Mouse (Mus musculus) adrenal gland, adult 18-20 months (tissue): ENCODE results near the gene Tufm. TPM values are rescaled to one million over a fixed set of nuclear protein-coding genes. Genes with fewer than 3 reads are reported as not detected.

Source experiments
- total RNA-seq, 2 experiments: library from RNA; stranded (reverse); gene quantifications; 1 replicate in 1 of 2; 2 replicates in 1 of 2; pipeline ENCODE4 v1.2.3; 2021

Tufm gene
- total RNA-seq, 2 experiments from 2014 or later = 221 to 235 TPM

Other genes starting within 250 kb of the Tufm start
- 10 to 100 TPM; 46.2 to 99.7 TPM for gene Sbk1, start 214.7 kb upstream of the Tufm start, total RNA-seq
- 1 to 10 TPM in 1 of 2 experiments, under 1 TPM in 1; 0.70 to 1.4 TPM for gene Lat, start 117.8 kb upstream of the Tufm start, total RNA-seq
- gene Spns1, start 109.9 kb upstream of the Tufm start, total RNA-seq = 10 to 100 TPM; 38.2 to 44.1 TPM
- gene Nfatc2ip, start 90.6 kb upstream of the Tufm start, total RNA-seq = 1 to 10 TPM; 5.1 to 6.0 TPM
- gene Cd19, start 72.5 kb upstream of the Tufm start, total RNA-seq = under 1 TPM; 0.19 to 0.50 TPM
- 10 to 100 TPM; 42.2 to 43.2 TPM for gene Rabep2, start 58.6 kb upstream of the Tufm start, total RNA-seq
- 10 to 100 TPM in 1 of 2 experiments, not detected in 1; 10.0 TPM for gene Atp2a1, start 24.3 kb upstream of the Tufm start, total RNA-seq
- gene Sh2b1, start 11.9 kb upstream of the Tufm start, total RNA-seq = 10 to 100 TPM; 56.2 to 60.8 TPM
- gene Atxn2l, start 16.1 kb downstream of the Tufm start, total RNA-seq = 100 to 1,000 TPM in 1 of 2 experiments, 10 to 100 TPM in 1; 99.5 to 111 TPM
- gene Eif3c, start 79.0 kb downstream of the Tufm start, total RNA-seq = 100 to 1,000 TPM; 199 to 243 TPM
- 1 to 10 TPM; 2.4 to 3.2 TPM for gene Apobr, start 97.6 kb downstream of the Tufm start, total RNA-seq
- 10 to 100 TPM; 34.6 to 35.8 TPM for gene Cln3, start 98.5 kb downstream of the Tufm start, total RNA-seq
- under 1 TPM in 1 of 2 experiments, not detected in 1; 0.38 TPM for gene Il27, start 107.6 kb downstream of the Tufm start, total RNA-seq
- 10 to 100 TPM; 13.6 to 26.7 TPM for gene Nupr1, start 143.5 kb downstream of the Tufm start, total RNA-seq
- 10 to 100 TPM; 39.6 to 50.1 TPM for gene Sgf29, start 161.9 kb downstream of the Tufm start, total RNA-seq
- gene Sult1a1, start 189.1 kb downstream of the Tufm start, total RNA-seq = 10 to 100 TPM; 48.0 to 52.5 TPM
- gene Bola2, start 208.0 kb downstream of the Tufm start, total RNA-seq = 100 to 1,000 TPM in 1 of 2 experiments, 10 to 100 TPM in 1; 98.7 to 105 TPM
- gene Slx1b, start 208.4 kb downstream of the Tufm start, total RNA-seq = 10 to 100 TPM in 1 of 2 experiments, 1 to 10 TPM in 1; 9.9 to 11.1 TPM
- 10 to 100 TPM; 19.0 to 21.7 TPM for gene Coro1a, start 220.4 kb downstream of the Tufm start, total RNA-seq